Mouse (Mus musculus) right cerebral cortex, postnatal 14 days (tissue): Measurements from ENCODE around the gene A030005L19Rik.
"Not testable (repeated sequence)": the region's sequence is repeated elsewhere in the genome, so short reads cannot be mapped to it uniquely, and the experiment has no call there.

ENCODE experiments used
- DNase-seq: peaks from one replicate; pipeline ENCODE4 v3.0.0; 2022

Gene A030005L19Rik

DNA sequence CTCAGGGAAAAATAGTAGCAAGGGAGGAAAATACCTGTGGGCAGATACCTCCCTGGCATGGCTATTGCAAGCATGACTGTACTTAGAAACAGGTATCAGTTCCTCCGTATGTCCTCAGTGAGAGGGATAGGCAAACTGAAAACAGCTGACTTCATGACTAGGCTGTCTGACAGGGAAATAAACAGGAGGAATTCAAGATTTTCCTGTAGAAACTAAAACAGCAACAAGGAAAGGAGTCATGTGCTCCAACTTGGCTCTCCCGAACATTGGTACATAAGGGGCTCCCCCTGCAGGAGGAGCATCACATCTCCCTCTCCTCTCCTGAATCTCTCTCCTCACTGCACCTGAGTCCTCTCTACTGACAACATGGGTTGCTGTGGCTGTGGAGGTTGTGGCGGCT is at the start of gene A030005L19Rik:
Gene A030005L19Rik, plus strand, starts transcription at position 301 of the 400 bp plus-strand sequence.
- DNase-seq: no peak

DNA sequence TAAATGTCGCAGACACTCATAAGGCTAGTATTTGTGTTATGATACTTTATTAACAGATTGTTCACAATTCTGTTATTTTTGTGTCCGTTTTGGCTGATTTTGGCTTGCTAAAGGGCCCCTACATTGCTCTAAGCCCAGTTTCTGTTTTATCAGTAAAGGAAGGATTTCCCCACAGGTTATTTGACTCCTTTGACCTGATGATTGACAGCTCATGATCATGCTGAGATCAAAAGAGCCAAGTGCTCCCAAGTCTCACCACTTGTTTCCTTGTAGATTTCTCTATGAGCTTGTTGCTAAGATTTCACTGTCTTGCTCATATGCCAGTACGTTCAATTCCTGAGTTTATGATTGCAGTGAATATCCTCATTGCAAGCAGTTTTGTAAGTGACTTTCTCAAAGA is 42.9 kb upstream of the A030005L19Rik start:
- no peak for DNase-seq

DNA sequence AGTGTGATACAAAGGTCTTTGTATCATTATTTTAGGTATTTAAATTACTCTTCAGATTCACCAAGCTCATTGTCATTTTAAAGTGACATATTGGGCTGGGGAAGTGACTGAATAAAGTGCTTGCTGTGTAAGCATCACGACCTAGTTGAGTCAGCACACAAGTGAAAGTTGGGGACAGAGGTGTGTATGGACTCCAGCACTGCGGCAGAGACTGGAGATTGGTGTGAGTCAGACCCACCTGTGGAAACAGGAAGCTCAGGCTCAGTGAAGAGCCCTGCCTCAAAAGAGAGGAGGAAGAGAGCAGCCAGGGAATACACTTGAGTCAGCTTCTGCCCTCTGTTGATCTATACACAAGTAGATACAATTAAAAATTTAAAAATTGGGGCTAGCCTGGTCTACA is 34.0 kb upstream of the A030005L19Rik start:
- no peak for DNase-seq

GRCm38 (mm10) chr1:82880196-82880595 is 32.9 kb upstream of the A030005L19Rik start:
- no peak for DNase-seq

GRCm38 (mm10) chr1:82893269-82893668 is 19.9 kb upstream of the A030005L19Rik start:
- DNase-seq: no peak

- no peak for DNase-seq
Observed at GRCm38 (mm10) chr1:82900567-82900966, 12.6 kb upstream of the A030005L19Rik start.

- no peak for DNase-seq
Observed at GRCm38 (mm10) chr1:82901201-82901600, 11.9 kb upstream of the A030005L19Rik start.

DNA sequence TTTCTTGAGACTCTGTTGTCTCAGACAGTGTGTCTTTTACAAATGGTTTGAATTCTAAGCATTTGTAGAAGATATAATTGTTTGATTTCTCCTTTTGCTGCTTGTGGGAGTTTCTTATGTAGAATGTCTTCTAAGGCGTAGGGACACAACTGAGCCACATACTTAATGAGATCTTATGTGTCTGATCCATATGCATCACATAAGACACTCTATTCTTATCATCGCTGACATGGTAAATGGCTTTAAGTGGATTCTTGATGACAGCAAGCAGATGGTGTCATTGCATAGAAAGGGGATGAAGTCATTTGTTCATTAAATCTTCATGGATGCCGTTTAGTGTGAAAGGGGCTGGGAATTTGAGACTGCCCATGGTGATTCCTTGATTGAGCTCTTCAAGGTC is 7.2 kb upstream of the A030005L19Rik start:
- DNase-seq: no peak

DNA sequence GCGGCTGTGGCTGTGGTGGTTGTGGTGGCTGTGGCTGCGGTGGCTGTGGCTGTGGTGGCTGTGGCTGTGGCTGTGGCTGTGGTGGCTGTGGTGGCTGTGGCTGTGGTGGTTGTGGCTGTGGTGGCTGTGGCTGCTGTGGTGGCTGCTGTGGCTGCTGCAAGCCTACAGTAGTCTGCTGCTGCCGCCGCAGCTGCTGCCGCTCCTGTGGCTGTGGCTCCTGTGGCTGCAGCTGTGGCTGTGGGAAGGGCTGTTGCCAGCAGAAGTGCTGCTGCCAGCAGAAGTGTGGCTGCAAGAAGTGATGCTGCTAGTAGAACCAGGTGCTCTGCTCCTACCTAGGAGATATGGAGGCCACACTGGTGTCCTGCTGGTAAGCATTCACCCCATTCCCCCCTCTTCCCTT is 309 bp downstream of the A030005L19Rik start:
- DNase-seq: not testable (repeated sequence)

DNA sequence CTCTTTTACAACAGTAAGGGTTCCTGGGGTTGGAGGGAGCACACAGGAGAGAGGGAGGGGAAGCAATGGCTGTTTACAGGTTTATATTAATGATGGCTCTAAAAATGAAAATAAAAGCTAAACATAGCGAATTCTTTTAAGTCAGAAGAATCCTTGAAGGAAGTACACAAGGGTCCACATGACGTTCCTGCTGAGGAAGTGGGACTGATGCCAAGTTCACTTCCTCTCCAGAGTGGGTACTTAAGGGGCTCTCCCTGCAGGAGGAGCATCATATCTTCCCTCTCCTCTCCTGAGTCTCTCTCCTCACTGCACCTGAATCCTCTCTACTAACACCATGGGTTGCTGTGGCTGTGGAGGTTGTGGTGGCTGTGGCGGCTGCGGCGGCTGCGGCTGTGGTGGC is 11.5 kb downstream of the A030005L19Rik start, which contains the start of gene A030014E15Rik:
Gene A030014E15Rik, plus strand, starts transcription at position 268 of the 400 bp plus-strand sequence.
- DNase-seq: no peak

DNA sequence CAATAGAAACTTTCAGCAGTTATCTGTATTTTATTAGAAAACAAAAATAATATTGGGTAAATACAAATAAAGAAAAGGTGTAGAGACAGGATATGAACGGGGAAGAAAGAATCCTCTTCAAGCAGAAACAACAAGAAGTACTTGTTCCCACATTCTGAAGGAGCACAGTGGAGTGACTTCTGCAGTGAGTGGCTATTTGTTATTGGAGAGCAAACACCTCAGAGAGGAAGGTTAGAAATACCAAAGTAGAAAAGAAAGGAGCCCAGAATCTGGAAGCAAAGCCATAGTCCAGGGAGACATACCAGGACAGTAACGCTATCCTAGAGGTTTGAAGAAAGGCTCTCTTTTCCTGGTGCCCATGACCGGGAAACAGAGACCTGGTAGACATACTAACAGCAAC is 17.4 kb downstream of the A030005L19Rik start:
- not testable (repeated sequence) for DNase-seq

- not testable (repeated sequence) for DNase-seq
Observed at GRCm38 (mm10) chr1:82931326-82931725, 18.2 kb downstream of the A030005L19Rik start, which contains the start of gene Gm6217. Gene Gm6217 (minus strand): TSS chr1:82931399.

DNA sequence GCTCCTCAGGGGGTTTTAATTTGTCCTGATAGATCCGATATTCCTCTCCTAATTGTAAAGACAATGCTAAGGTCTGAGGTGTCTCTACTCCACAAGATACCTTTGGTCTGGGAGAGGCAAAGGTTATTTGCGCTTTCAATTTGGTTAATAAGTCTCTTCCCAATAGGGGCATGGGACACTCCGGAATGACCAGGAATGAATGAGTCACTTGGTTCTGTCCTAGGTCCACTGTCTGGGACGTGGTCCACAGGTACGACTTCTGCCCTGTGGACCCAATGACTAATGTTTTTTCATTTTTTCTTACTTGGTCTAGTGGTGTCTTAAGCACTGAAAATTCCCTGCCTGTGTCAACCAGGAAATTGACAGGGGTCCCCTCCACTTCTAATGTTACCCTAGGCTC is 25.5 kb downstream of the A030005L19Rik start:
- DNase-seq: no peak

DNA sequence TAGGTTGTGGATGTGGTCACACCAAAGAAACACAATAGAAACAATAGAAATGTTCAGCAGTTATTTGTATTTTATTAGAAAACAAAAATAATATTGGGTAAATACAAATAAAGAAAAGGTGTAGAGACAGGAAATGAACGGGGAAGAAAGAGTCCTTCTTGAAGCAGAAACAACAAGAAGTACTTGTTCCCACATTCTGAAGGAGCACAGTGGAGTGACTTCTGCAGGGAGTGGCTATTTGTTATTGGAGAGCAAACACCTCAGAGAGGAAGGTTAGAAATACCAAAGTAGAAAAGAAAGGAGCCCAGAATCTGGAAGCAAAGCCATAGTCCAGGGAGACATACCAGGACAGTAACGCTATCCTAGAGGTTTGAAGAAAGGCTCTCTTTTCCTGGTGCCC is 29.4 kb downstream of the A030005L19Rik start:
- DNase-seq: not testable (repeated sequence)

- not testable (repeated sequence) for DNase-seq
Observed at GRCm38 (mm10) chr1:82943295-82943694, 30.2 kb downstream of the A030005L19Rik start, which contains the start of gene A030003K21Rik. Gene A030003K21Rik (minus strand): TSS chr1:82943388.

- DNase-seq: not testable (repeated sequence)
Observed at GRCm38 (mm10) chr1:82946029-82946428, 32.9 kb downstream of the A030005L19Rik start.

DNA sequence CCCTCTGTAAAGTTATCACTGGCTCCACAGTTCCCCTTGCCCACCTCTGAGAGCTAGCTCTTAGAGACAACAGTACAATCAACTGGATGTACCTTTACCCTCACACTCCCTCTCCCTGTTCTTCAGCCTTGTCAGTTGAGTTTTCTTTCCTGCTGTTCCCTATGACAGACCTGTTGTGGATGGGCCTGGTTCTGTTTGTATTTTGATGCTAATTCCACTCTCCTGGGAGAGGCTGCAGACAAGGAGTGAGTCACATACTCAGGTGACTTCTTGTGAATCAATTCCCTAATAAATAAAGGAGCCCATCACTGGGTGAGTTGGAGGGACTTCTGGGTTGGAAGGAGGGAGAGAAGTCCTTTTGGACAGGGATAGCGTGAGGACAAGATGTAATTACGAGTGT is 35.5 kb downstream of the A030005L19Rik start:
- no peak for DNase-seq

- DNase-seq: not testable (repeated sequence)
Observed at GRCm38 (mm10) chr1:82955913-82956312, 42.8 kb downstream of the A030005L19Rik start, which contains the start of gene Gm7544. Gene Gm7544 (minus strand): TSS chr1:82956013.

- no peak for DNase-seq
Observed at GRCm38 (mm10) chr1:82959870-82960385, 46.8 kb downstream of the A030005L19Rik start, which contains the start of gene Gm47955. Gene Gm47955 (plus strand): TSS chr1:82960286.
